Mouse (Mus musculus): Measurements from ENCODE around the gene Ap1g1. TPM values are rescaled to one million over a fixed set of nuclear protein-coding genes. Genes with fewer than 3 reads are reported as not detected.
"Not testable (repeated sequence)": the region's sequence is repeated elsewhere in the genome, so short reads cannot be mapped to it uniquely, and the experiment has no call there.

Gene Ap1g1
- polyA plus RNA-seq (2016; fragmentation: Nextera tagmentation; extraction: Ambion mirVana): 44.0 and 50.4 TPM in 2 replicates

- Histone ChIP-seq H3K4me3 (peak within 1 kb of the TSS; percentile 79), H3K27me3 (ENCODE audit: low read depth, poor library complexity, severe bottlenecking) (peaks cover 4% of the 10 kb centered on the region; the same call in 1 of the 2 replicates), H3K4me1 (peaks cover 18% of the 10 kb centered on the region), H3K36me3 (no peaks in the 10 kb centered on the region), H3K27ac (peak within 1 kb of the TSS; percentile 99), H3K9me3 (replicated peaks) (no peaks in the 10 kb centered on the region)
- DNase-seq (ENCODE audit: low spot score): peak; percentile 98
- under 1% methylated on average over 64 of the region's 64 CpGs for WGBS
Measured at GRCm38 (mm10) chr8:109778280-109778977, at the start of gene Ap1g1. Gene Ap1g1, plus strand, starts transcription at chr8:109778554.

DNA sequence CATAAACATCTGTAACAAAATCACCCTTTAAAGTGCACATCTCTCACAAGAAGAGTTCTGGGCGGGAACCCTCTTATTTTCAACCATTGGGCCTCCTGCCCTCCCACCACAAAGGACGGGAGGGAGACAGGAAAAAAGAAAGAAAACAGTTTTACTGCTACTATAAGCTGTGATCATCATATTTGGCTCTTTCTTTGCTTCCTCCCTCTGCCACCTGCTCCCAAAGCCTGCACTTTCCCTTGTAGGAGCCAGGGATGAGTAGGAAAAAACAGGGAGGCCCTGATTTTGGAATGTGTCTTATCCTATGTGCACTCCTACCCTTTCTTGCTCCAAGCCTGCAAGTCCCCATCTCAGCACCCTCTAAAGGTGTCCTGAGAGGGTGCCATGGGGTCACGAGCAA is 47.3 kb upstream of the Ap1g1 start:
- H3K27me3 ChIP-seq (ENCODE audit: low read depth, poor library complexity, severe bottlenecking): no peaks in the 10 kb centered on the region
- DNase-seq (ENCODE audit: low spot score): no peak
- H3K36me3 ChIP-seq: peaks cover 88% of the 10 kb centered on the region
- H3K27ac ChIP-seq: no peak overlapping the region
- WGBS: 80% methylated on average over 3 of the region's 3 CpGs
- no peak overlapping the region for H3K4me3 ChIP-seq
- H3K4me1 ChIP-seq: peaks cover 2% of the 10 kb centered on the region; the same call in 1 of the 2 replicates
- no peaks in the 10 kb centered on the region for H3K9me3 ChIP-seq (replicated peaks)

GRCm38 (mm10) chr8:109734018-109734417 is 44.3 kb upstream of the Ap1g1 start:
- WGBS: 92% methylated on average over 3 of the region's 3 CpGs
- Histone ChIP-seq H3K9me3 (replicated peaks) (no peaks in the 10 kb centered on the region), H3K4me3 (no peak overlapping the region), H3K4me1 (peaks cover 14% of the 10 kb centered on the region), H3K27me3 (ENCODE audit: low read depth, poor library complexity, severe bottlenecking) (no peaks in the 10 kb centered on the region), H3K36me3 (peaks cover 58% of the 10 kb centered on the region), H3K27ac (no peak overlapping the region)
- DNase-seq (ENCODE audit: low spot score): no peak

- Histone ChIP-seq H3K27me3 (ENCODE audit: low read depth, poor library complexity, severe bottlenecking) (no peaks in the 10 kb centered on the region), H3K4me3 (peak overlapping the region; percentile 83), H3K36me3 (peaks cover 31% of the 10 kb centered on the region), H3K9me3 (replicated peaks) (no peaks in the 10 kb centered on the region), H3K27ac (peak overlapping the region; percentile 93), H3K4me1 (peaks cover 14% of the 10 kb centered on the region)
- DNase-seq (ENCODE audit: low spot score): peak; percentile 35
- WGBS: 13% methylated on average over 8 of the region's 8 CpGs
Measured at GRCm38 (mm10) chr8:109736819-109737218, 41.5 kb upstream of the Ap1g1 start.

- peak within 1 kb of the TSS; percentile 93 for H3K27ac ChIP-seq
Measured at GRCm38 (mm10) chr8:109737237-109738048, 40.9 kb upstream of the Ap1g1 start, which contains the start of gene Atxn1l. Gene Atxn1l, minus strand, starts transcription at chr8:109737739.

DNA sequence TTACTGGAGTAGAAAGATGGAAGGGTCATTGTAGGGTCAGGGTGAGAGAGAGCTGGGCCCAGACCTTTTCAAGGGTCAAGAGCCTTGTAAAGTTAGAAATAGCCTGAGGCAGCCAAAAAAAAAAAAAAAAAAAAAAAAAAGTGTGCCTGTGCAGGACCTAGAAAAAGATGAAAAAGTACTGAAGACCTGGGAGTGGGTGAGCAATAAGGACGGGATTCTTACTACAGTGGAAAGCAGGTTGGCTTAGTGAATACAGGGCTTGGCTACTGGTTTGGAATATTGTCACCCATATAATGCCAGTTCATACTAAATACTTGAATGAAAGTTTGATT is 40.3 kb upstream of the Ap1g1 start:
- no peak for DNase-seq (ENCODE audit: low spot score)
- peaks cover 14% of the 10 kb centered on the region for H3K4me1 ChIP-seq
- WGBS: 90% methylated on average over 1 of the region's 1 CpGs
- peak overlapping the region; percentile 83 for H3K4me3 ChIP-seq
- H3K27me3 ChIP-seq (ENCODE audit: low read depth, poor library complexity, severe bottlenecking): no peaks in the 10 kb centered on the region
- H3K9me3 ChIP-seq (replicated peaks): no peaks in the 10 kb centered on the region
- peaks cover 19% of the 10 kb centered on the region for H3K36me3 ChIP-seq
- H3K27ac ChIP-seq: peak overlapping the region; percentile 93

More at GRCm38 (mm10) chr8:109737237-109738048, 40.9 kb upstream of the Ap1g1 start, which contains the start of gene Atxn1l:
- peaks cover 14% of the 10 kb centered on the region for H3K4me1 ChIP-seq
- peaks cover 24% of the 10 kb centered on the region for H3K36me3 ChIP-seq
- peak; percentile 97 for DNase-seq (ENCODE audit: low spot score)
- H3K27me3 ChIP-seq (ENCODE audit: low read depth, poor library complexity, severe bottlenecking): no peaks in the 10 kb centered on the region
- 0% methylated on average over 56 of the region's 59 CpGs for WGBS
- H3K9me3 ChIP-seq (replicated peaks): no peaks in the 10 kb centered on the region
- peak within 1 kb of the TSS; percentile 83 for H3K4me3 ChIP-seq

GRCm38 (mm10) chr8:109747468-109748199 is 30.7 kb upstream of the Ap1g1 start:
- DNase-seq (ENCODE audit: low spot score): no peak
- Histone ChIP-seq H3K27ac (no peak overlapping the region), H3K4me1 (no peaks in the 10 kb centered on the region), H3K27me3 (ENCODE audit: low read depth, poor library complexity, severe bottlenecking) (no peaks in the 10 kb centered on the region), H3K4me3 (no peak overlapping the region), H3K9me3 (replicated peaks) (no peaks in the 10 kb centered on the region), H3K36me3 (no peaks in the 10 kb centered on the region)
- 91% methylated on average over 12 of the region's 12 CpGs for WGBS

GRCm38 (mm10) chr8:109750274-109750673 is 28.1 kb upstream of the Ap1g1 start:
- no peaks in the 10 kb centered on the region for H3K9me3 ChIP-seq (replicated peaks)
- no peaks in the 10 kb centered on the region for H3K27me3 ChIP-seq (ENCODE audit: low read depth, poor library complexity, severe bottlenecking)
- H3K4me3 ChIP-seq: no peak overlapping the region
- WGBS: 76% methylated on average over 5 of the region's 5 CpGs
- no peak overlapping the region for H3K27ac ChIP-seq
- H3K36me3 ChIP-seq: no peaks in the 10 kb centered on the region
- H3K4me1 ChIP-seq: no peaks in the 10 kb centered on the region
- no peak for DNase-seq (ENCODE audit: low spot score)

- no peaks in the 10 kb centered on the region for H3K36me3 ChIP-seq
- no peaks in the 10 kb centered on the region for H3K9me3 ChIP-seq (replicated peaks)
- H3K27me3 ChIP-seq (ENCODE audit: low read depth, poor library complexity, severe bottlenecking): no peaks in the 10 kb centered on the region
- WGBS: 78% methylated on average over 12 of the region's 12 CpGs
- DNase-seq (ENCODE audit: low spot score): no peak
- H3K27ac ChIP-seq: no peak overlapping the region
- H3K4me1 ChIP-seq: no peaks in the 10 kb centered on the region
- no peak overlapping the region for H3K4me3 ChIP-seq
Measured at GRCm38 (mm10) chr8:109750699-109751098, 27.7 kb upstream of the Ap1g1 start.

GRCm38 (mm10) chr8:109751731-109752485 is 26.4 kb upstream of the Ap1g1 start:
- H3K27ac ChIP-seq: no peak overlapping the region
- H3K9me3 ChIP-seq (replicated peaks): no peaks in the 10 kb centered on the region
- no peaks in the 10 kb centered on the region for H3K4me1 ChIP-seq
- H3K4me3 ChIP-seq: no peak overlapping the region
- DNase-seq (ENCODE audit: low spot score): no peak
- no peaks in the 10 kb centered on the region for H3K36me3 ChIP-seq
- no peaks in the 10 kb centered on the region for H3K27me3 ChIP-seq (ENCODE audit: low read depth, poor library complexity, severe bottlenecking)
- 90% methylated on average over 20 of the region's 20 CpGs for WGBS

DNA sequence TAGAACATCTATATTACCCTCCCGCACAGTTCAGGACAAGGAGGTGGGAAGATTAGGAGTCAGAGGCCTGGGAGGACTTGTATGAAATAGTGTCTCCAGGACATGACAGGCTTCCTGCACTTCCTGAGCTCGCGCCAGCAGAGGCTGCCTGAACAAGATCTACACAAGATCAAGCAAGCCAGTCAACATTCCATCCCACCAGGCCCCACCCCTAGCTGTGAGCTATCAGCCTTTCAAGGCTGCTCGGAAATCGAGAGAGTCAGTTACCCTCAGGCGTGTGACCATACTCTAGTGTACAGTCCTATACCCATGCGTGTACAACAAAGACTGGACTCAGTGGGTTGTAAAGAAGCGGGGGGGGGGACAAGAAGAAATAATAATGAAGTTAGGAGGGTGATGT is 23.7 kb upstream of the Ap1g1 start:
- WGBS: 92% methylated on average over 8 of the region's 8 CpGs

GRCm38 (mm10) chr8:109755554-109755953 is 22.8 kb upstream of the Ap1g1 start:
- H3K4me3 ChIP-seq; H3K9me3 ChIP-seq (replicated peaks); H3K36me3 ChIP-seq; H3K27me3 ChIP-seq (ENCODE audit: low read depth, poor library complexity, severe bottlenecking); H3K27ac ChIP-seq; DNase-seq (ENCODE audit: low spot score); H3K4me1 ChIP-seq: not testable (repeated sequence)
- WGBS: 89% methylated on average over 4 of the region's 4 CpGs

More for the DNA sequence above, 23.7 kb upstream of the Ap1g1 start:
- no peaks in the 10 kb centered on the region for H3K27me3 ChIP-seq (ENCODE audit: low read depth, poor library complexity, severe bottlenecking)
- DNase-seq (ENCODE audit: low spot score): no peak
- no peak overlapping the region for H3K27ac ChIP-seq
- H3K9me3 ChIP-seq (replicated peaks): no peaks in the 10 kb centered on the region
- no peaks in the 10 kb centered on the region for H3K4me1 ChIP-seq
- H3K36me3 ChIP-seq: no peaks in the 10 kb centered on the region
- H3K4me3 ChIP-seq: no peak overlapping the region

Data from limb, embryonic 10.5 days (tissue).